Comparison of ENCODE assay signal across 19 mouse cellular contexts in genomic region chr19:8681633-8682362, GRCm38 (mm10). TPM values are rescaled to one million over a fixed set of nuclear protein-coding genes. Genes with fewer than 3 reads are reported as not detected.
DNase-seq lines count a peak whose midpoint lies in the region; ATAC-seq and TF ChIP-seq lines count a peak whose summit lies in the region.
"Had no signal": no experiment of that assay in that cellular context is flagged by ENCODE, and none has a peak within 500 bp of the region (broad histone marks: within the 10 kb centered on the region; RNA-seq: fewer than 3 reads in every experiment).

No protein-coding gene starts in this region.

- H3K9ac ChIP-seq in heart, adult 2 months (ENCODE audit: low read depth, low read length), result no peak overlapping the region
- no peak overlapping the region for H3K9ac ChIP-seq in liver, embryonic 14.5 days (replicated peaks)
- no peak overlapping the region for H3K9ac ChIP-seq in liver, embryonic 11.5 days (ENCODE audit: low read depth, low read length)
- H3K9ac ChIP-seq: embryonic facial prominence, embryonic 12.5 days; heart, embryonic 13.5 days; liver, embryonic 13.5 days; neural tube, embryonic 12.5 days had no signal

- H3K4me2 ChIP-seq in liver, embryonic 14.5 days (ENCODE audit: low read depth), result no peak overlapping the region
- H3K4me2 ChIP-seq in liver, embryonic 11.5 days, result no peak overlapping the region
- H3K4me2 ChIP-seq: embryonic facial prominence, embryonic 12.5 days; heart, embryonic 13.5 days; liver, embryonic 13.5 days; neural tube, embryonic 12.5 days had no signal

- intact Hi-C loops in heart, adult 2 months (cut with DNase I), result loop anchor here (2.0 to 5.0 kb wide), 2 partner anchors 19 to 954 kb away; partner anchors contain the start of gene Chrm1

- no peak overlapping the region for H3K27ac ChIP-seq in heart, adult 2 months
- no peak overlapping the region for H3K27ac ChIP-seq in liver, embryonic 14.5 days
- no peak overlapping the region for H3K27ac ChIP-seq in liver, embryonic 11.5 days (ENCODE audit: low read depth, low read length)
- H3K27ac ChIP-seq: embryonic facial prominence, embryonic 12.5 days; heart, embryonic 13.5 days; liver, embryonic 13.5 days; neural tube, embryonic 12.5 days had no signal

- no peak for ATAC-seq in liver, embryonic 14.5 days (ENCODE audit: insufficient read depth)
- no peak for ATAC-seq in liver, embryonic 11.5 days (replicated peaks; ENCODE audit: low FRiP score)
- peak; percentile 72 for ATAC-seq in granulocyte monocyte progenitor cell, adult 5-6 weeks (replicated peaks; ENCODE audit: poor library complexity, severe bottlenecking)

- H3K27me3 ChIP-seq in heart, adult 2 months (ENCODE audit: control insufficient read depth, insufficient read depth, low read length), result no peaks in the 10 kb centered on the region
- no peaks in the 10 kb centered on the region for H3K27me3 ChIP-seq in liver, embryonic 14.5 days (ENCODE audit: control insufficient read depth, insufficient read depth, low read length)
- H3K27me3 ChIP-seq in liver, embryonic 11.5 days (replicated peaks; ENCODE audit: control insufficient read depth, insufficient read depth, low read length), result no peaks in the 10 kb centered on the region
- H3K27me3 ChIP-seq in E14TG2a.4 (ENCODE audit: insufficient read depth, low read length), result peaks cover 12% of the 10 kb centered on the region
- H3K27me3 ChIP-seq: CH12.LX; embryonic facial prominence, embryonic 12.5 days; liver, embryonic 13.5 days; neural tube, embryonic 12.5 days had no signal

- TF ChIP-seq CTCF in heart, adult 2 months (IDR thresholded peaks at IDR 0.05), result peak; percentile 30
- peak; percentile 45 for TF ChIP-seq CTCF in liver, embryonic 14.5 days (IDR thresholded peaks at IDR 0.05; ENCODE audit: low read depth)
- peak; percentile 41 for TF ChIP-seq CTCF in E14TG2a.4 (conservative IDR thresholded peaks at IDR 0.05; ENCODE audit: low read length)

- H3K79me2 ChIP-seq in heart, adult 2 months (replicated peaks; ENCODE audit: control insufficient read depth, insufficient read depth, low read length), result no peaks in the 10 kb centered on the region

- DNase-seq in heart, adult 2 months, result no peak
- DNase-seq in heart, adult 8-10 months (ENCODE audit: low spot score), result no peak
- no peak for DNase-seq in liver, embryonic 14.5 days (ENCODE audit: low read depth in 3 of 3, low spot score in 3 of 3)
- DNase-seq in liver, embryonic 11.5 days (ENCODE audit: low spot score), result no peak
- no peak for DNase-seq in cerebellum, postnatal 10 days
- DNase-seq: adrenal gland, adult 8-10 months; cerebellum, adult 9-10 months; heart, postnatal 36 days; kidney, adult 2 months; kidney, postnatal 25 days; liver, embryonic 13.5 days; thymus, postnatal 4 days had no signal

- WGBS in heart, adult 2 months, result 83% methylated on average over 4 of the region's 4 CpGs
- WGBS in liver, embryonic 14.5 days (ENCODE audit: insufficient replicate concordance), result 65% methylated on average over 4 of the region's 4 CpGs
- WGBS in liver, embryonic 11.5 days, result 81% methylated on average over 4 of the region's 4 CpGs

- H3K4me1 ChIP-seq in heart, adult 2 months (ENCODE audit: control insufficient read depth, insufficient read depth, low read length), result peaks cover 3% of the 10 kb centered on the region; the same call in 1 of the 2 replicates
- H3K4me1 ChIP-seq in liver, embryonic 14.5 days (replicated peaks; ENCODE audit: control insufficient read depth in 2 of 2, insufficient read depth in 2 of 2, low read length in 1 of 2), result no peaks in the 10 kb centered on the region
- peaks cover 2% of the 10 kb centered on the region; the same call in 1 of the 2 replicates for H3K4me1 ChIP-seq in liver, embryonic 11.5 days (replicated peaks; ENCODE audit: control insufficient read depth, insufficient read depth, low read length)
- peaks cover 52% of the 10 kb centered on the region for H3K4me1 ChIP-seq in E14TG2a.4 (replicated peaks; ENCODE audit: low read depth, low read length)
- H3K4me1 ChIP-seq: embryonic facial prominence, embryonic 12.5 days; neural tube, embryonic 12.5 days had no signal

- no peaks in the 10 kb centered on the region for H3K9me3 ChIP-seq in liver, embryonic 14.5 days (ENCODE audit: control insufficient read depth, low read length)
- no peaks in the 10 kb centered on the region for H3K9me3 ChIP-seq in liver, embryonic 11.5 days (ENCODE audit: control insufficient read depth, low read length)
- no peaks in the 10 kb centered on the region for H3K9me3 ChIP-seq in E14TG2a.4 (ENCODE audit: low read length)
- H3K9me3 ChIP-seq: embryonic facial prominence, embryonic 12.5 days; heart, embryonic 13.5 days; liver, embryonic 13.5 days; neural tube, embryonic 12.5 days had no signal

- H3K4me3 ChIP-seq in heart, adult 2 months, result no peak overlapping the region
- no peak overlapping the region for H3K4me3 ChIP-seq in liver, embryonic 14.5 days (ENCODE audit: insufficient read depth in 1 of 2, low read depth in 2 of 2, low read length in 2 of 2)
- no peak overlapping the region for H3K4me3 ChIP-seq in liver, embryonic 11.5 days (ENCODE audit: low read depth, low read length)
- H3K4me3 ChIP-seq in E14TG2a.4 (replicated peaks; ENCODE audit: low read length), result no peak overlapping the region
- H3K4me3 ChIP-seq: embryonic facial prominence, embryonic 12.5 days; erythroblast, embryonic 14.5 days; heart, embryonic 13.5 days; liver, embryonic 13.5 days; neural tube, embryonic 12.5 days had no signal

- H3K36me3 ChIP-seq in heart, adult 2 months (ENCODE audit: control insufficient read depth, insufficient read depth, low read length), result no peaks in the 10 kb centered on the region
- no peaks in the 10 kb centered on the region for H3K36me3 ChIP-seq in liver, embryonic 14.5 days (replicated peaks; ENCODE audit: control insufficient read depth, insufficient read depth, low read depth)
- H3K36me3 ChIP-seq in liver, embryonic 11.5 days (ENCODE audit: control insufficient read depth, insufficient read depth, low read length), result no peaks in the 10 kb centered on the region
- H3K36me3 ChIP-seq in E14TG2a.4 (ENCODE audit: insufficient read depth, low read length), result no peaks in the 10 kb centered on the region
- H3K36me3 ChIP-seq: embryonic facial prominence, embryonic 12.5 days; heart, embryonic 13.5 days; liver, embryonic 13.5 days; neural tube, embryonic 12.5 days had no signal

- TF ChIP-seq POLR2A in heart, adult 2 months (IDR thresholded peaks at IDR 0.05; ENCODE audit: insufficient read depth, low read depth, low read length), result no peak

- TF ChIP-seq EP300 in heart, adult 2 months (IDR thresholded peaks at IDR 0.05; ENCODE audit: insufficient read depth, low read depth, low read length), result no peak
- TF ChIP-seq EP300 in liver, embryonic 14.5 days (IDR thresholded peaks at IDR 0.05; ENCODE audit: low read depth), result no peak

RNA-seq across cellular contexts. Expression of gene Chrm1, which starts 18.2 kb away (rescaled TPM):
- total RNA-seq in heart, adult 2 months (2021), result not detected
- 0.09 and 0.21 TPM in 2 replicates for polyA plus RNA-seq in heart, adult 2 months (2012; rRNA removed)
- total RNA-seq in heart, adult 8-10 months (2022), result under 1 TPM in 2 of 4 experiments, not detected in 2; 0.09 TPM
- under 0.01 and 0.01 TPM in 2 replicates for polyA plus RNA-seq in liver, embryonic 14.5 days (2012; rRNA removed)
- polyA plus RNA-seq in liver, embryonic 14.5 days (2014; fragmentation: Nextera tagmentation; extraction: Ambion mirVana), result not detected in 2 replicates
- 0.12 TPM in 1 of 2 replicates, not detected in the other for polyA plus RNA-seq in liver, embryonic 11.5 days (2014; fragmentation: Nextera tagmentation; extraction: Ambion mirVana)
- 0.04 TPM in 1 of 2 replicates, not detected in the other for total RNA-seq in granulocyte monocyte progenitor cell, adult 5-6 weeks (2014; fragmentation: Nextera tagmentation)
- total RNA-seq in granulocyte monocyte progenitor cell, adult 5-6 weeks (2017), result not detected in 2 replicates
- total RNA-seq: CH12.LX; heart, postnatal 36 days had no signal
- polyA plus RNA-seq: erythroblast, embryonic 14.5 days; heart, embryonic 13.5 days; liver, embryonic 13.5 days had no signal

RNA-seq across cellular contexts. Expression of gene Slc3a2, which starts 41.4 kb away (rescaled TPM):
- 10 to 100 TPM; 41.0 to 42.2 TPM for total RNA-seq in heart, adult 2 months (2021)
- 60.9 and 61.1 TPM in 2 replicates for polyA plus RNA-seq in heart, adult 2 months (2012; rRNA removed)
- total RNA-seq in heart, adult 8-10 months (2022), result 10 to 100 TPM; 39.5 to 43.6 (median 41.9) TPM
- polyA plus RNA-seq in liver, embryonic 14.5 days (2012; rRNA removed), result 78.4 and 82.2 TPM in 2 replicates
- polyA plus RNA-seq in liver, embryonic 14.5 days (2014; fragmentation: Nextera tagmentation; extraction: Ambion mirVana), result 88.5 and 89.1 TPM in 2 replicates
- polyA plus RNA-seq in liver, embryonic 11.5 days (2014; fragmentation: Nextera tagmentation; extraction: Ambion mirVana), result 150 and 159 TPM in 2 replicates
- total RNA-seq in granulocyte monocyte progenitor cell, adult 5-6 weeks (2014; fragmentation: Nextera tagmentation), result 60.1 and 70.1 TPM in 2 replicates
- total RNA-seq in granulocyte monocyte progenitor cell, adult 5-6 weeks (2017), result 78.5 and 87.2 TPM in 2 replicates

RNA-seq across cellular contexts. Expression of gene Wdr74, which starts 53.8 kb away (rescaled TPM):
- total RNA-seq in heart, adult 2 months (2021), result 10 to 100 TPM; 18.7 to 19.2 TPM
- polyA plus RNA-seq in heart, adult 2 months (2012; rRNA removed), result 15.7 and 18.2 TPM in 2 replicates
- total RNA-seq in heart, adult 8-10 months (2022), result 10 to 100 TPM; 16.1 to 19.6 (median 17.5) TPM
- 27.7 and 34.1 TPM in 2 replicates for polyA plus RNA-seq in liver, embryonic 14.5 days (2012; rRNA removed)
- polyA plus RNA-seq in liver, embryonic 14.5 days (2014; fragmentation: Nextera tagmentation; extraction: Ambion mirVana), result 51.6 and 57.6 TPM in 2 replicates
- 142 and 143 TPM in 2 replicates for polyA plus RNA-seq in liver, embryonic 11.5 days (2014; fragmentation: Nextera tagmentation; extraction: Ambion mirVana)
- 122 and 136 TPM in 2 replicates for total RNA-seq in granulocyte monocyte progenitor cell, adult 5-6 weeks (2014; fragmentation: Nextera tagmentation)
- 96.6 and 196 TPM in 2 replicates for total RNA-seq in granulocyte monocyte progenitor cell, adult 5-6 weeks (2017)

RNA-seq across cellular contexts. Expression of gene 1700092M07Rik, which starts 58.7 kb away (rescaled TPM):
- under 1 TPM in 1 of 2 experiments, not detected in 1; 0.57 TPM for total RNA-seq in heart, adult 2 months (2021)
- 0.62 and 1.3 TPM in 2 replicates for polyA plus RNA-seq in heart, adult 2 months (2012; rRNA removed)
- total RNA-seq in heart, adult 8-10 months (2022), result not detected
- polyA plus RNA-seq in liver, embryonic 14.5 days (2012; rRNA removed), result 0.65 and 0.78 TPM in 2 replicates
- 0.34 and 0.63 TPM in 2 replicates for polyA plus RNA-seq in liver, embryonic 14.5 days (2014; fragmentation: Nextera tagmentation; extraction: Ambion mirVana)
- 1.7 and 2.0 TPM in 2 replicates for polyA plus RNA-seq in liver, embryonic 11.5 days (2014; fragmentation: Nextera tagmentation; extraction: Ambion mirVana)
- not detected in 2 replicates for total RNA-seq in granulocyte monocyte progenitor cell, adult 5-6 weeks (2014; fragmentation: Nextera tagmentation)
- total RNA-seq in granulocyte monocyte progenitor cell, adult 5-6 weeks (2017), result 2.5 TPM in 2 replicates
- total RNA-seq: heart, postnatal 36 days had no signal
- polyA plus RNA-seq: erythroblast, embryonic 14.5 days had no signal

RNA-seq across cellular contexts. Expression of gene Stx5a, which starts 59.4 kb away (rescaled TPM):
- 10 to 100 TPM; 23.8 to 25.3 TPM for total RNA-seq in heart, adult 2 months (2021)
- 33.4 and 49.3 TPM in 2 replicates for polyA plus RNA-seq in heart, adult 2 months (2012; rRNA removed)
- total RNA-seq in heart, adult 8-10 months (2022), result 10 to 100 TPM; 20.9 to 27.3 (median 25.4) TPM
- polyA plus RNA-seq in liver, embryonic 14.5 days (2012; rRNA removed), result 29.9 and 32.0 TPM in 2 replicates
- 36.7 and 36.9 TPM in 2 replicates for polyA plus RNA-seq in liver, embryonic 14.5 days (2014; fragmentation: Nextera tagmentation; extraction: Ambion mirVana)
- polyA plus RNA-seq in liver, embryonic 11.5 days (2014; fragmentation: Nextera tagmentation; extraction: Ambion mirVana), result 69.5 and 73.1 TPM in 2 replicates
- 63.4 and 64.7 TPM in 2 replicates for total RNA-seq in granulocyte monocyte progenitor cell, adult 5-6 weeks (2014; fragmentation: Nextera tagmentation)
- 43.0 and 62.0 TPM in 2 replicates for total RNA-seq in granulocyte monocyte progenitor cell, adult 5-6 weeks (2017)

Comparison
In these comparisons a context has a peak if more than half of its experiments do, and no peak if none do; other contexts are left out.
1. RNA of gene Wdr74, which starts 53.8 kb away (total RNA-seq): 96.6 to 196 TPM in granulocyte monocyte progenitor cell, adult 5-6 weeks; 18.7 to 19.2 TPM in heart, adult 2 months and 16.1 to 19.6 TPM in heart, adult 8-10 months; every median in the first group is over 4 times any median in the second.
2. Peak in every context shown above with its lines, with median percentiles within 50 percentile points of each other: CTCF ChIP-seq.